Mouse (Mus musculus) CH12.LX (cell line): ENCODE data around the gene Ganab. TPM values are rescaled to one million over a fixed set of nuclear protein-coding genes. Genes with fewer than 3 reads are reported as not detected.

Experiments used
- DNase-seq: peaks from one replicate; pipeline ENCODE4 v3.0.0-alpha.2; 2013; ENCODE audit errors: extremely low read depth
- H3K27ac ChIP-seq: 2 replicates; pipeline ENCODE4 v1.5.1; 2012; ENCODE audit warnings: low read depth, mild to moderate bottlenecking, control low read depth, moderate library complexity; ENCODE audit not compliant: insufficient read depth
- H3K27me3 ChIP-seq: replicated peaks from 2 replicates; pipeline ENCODE3; 2012; ENCODE audit warnings: inconsistent platforms
- H3K36me3 ChIP-seq, 2 experiments: replicated peaks in 1 of 2; 2 replicates each; pipeline versions ENCODE3 to v1.6.1; 2012; ENCODE audit warnings: inconsistent platforms in 1 of 2, low read length in 1 of 2, mild to moderate bottlenecking in 1 of 2, mixed read lengths in 1 of 2, moderate library complexity in 1 of 2; ENCODE audit not compliant: control insufficient read depth in 1 of 2, insufficient read depth in 1 of 2
- H3K4me1 ChIP-seq, 2 experiments: 2 replicates each; pipeline ENCODE4 v1.6.1; 2012; ENCODE audit warnings: inconsistent platforms in 1 of 2, moderate library complexity in 1 of 2; ENCODE audit not compliant: insufficient read depth in 2 of 2, control insufficient read depth in 1 of 2
- H3K4me2 ChIP-seq: 2 replicates; pipeline ENCODE4 v1.6.1; 2012; ENCODE audit warnings: low read depth, mild to moderate bottlenecking, control low read depth; ENCODE audit not compliant: poor library complexity, insufficient read depth, severe bottlenecking
- H3K4me3 ChIP-seq, 3 experiments: fragments of 150-350 bp in 1 of 3; sonication (generic) in 1 of 3; replicated peaks in 1 of 3; 2 replicates each; pipeline versions ENCODE3 to v1.5.1; 2011 to 2012; ENCODE audit warnings: low read depth in 2 of 3, low read length in 2 of 3, mild to moderate bottlenecking in 2 of 3, moderate library complexity in 2 of 3, control low read depth in 1 of 3, improper control_type of control experiment in 1 of 3, inconsistent platforms in 1 of 3, mixed read lengths in 1 of 3; ENCODE audit not compliant: poor library complexity in 1 of 3
- H3K79me2 ChIP-seq: replicated peaks from 2 replicates; pipeline ENCODE4 v1.6.1; 2012; ENCODE audit warnings: mild to moderate bottlenecking, moderate library complexity; ENCODE audit not compliant: control insufficient read depth, poor library complexity, insufficient read depth, severe bottlenecking; ENCODE audit errors: extremely low read depth
- H3K9ac ChIP-seq: 2 replicates; pipeline ENCODE4 v1.6.1; 2012; ENCODE audit warnings: low read depth, mild to moderate bottlenecking, control low read depth, moderate library complexity; ENCODE audit not compliant: insufficient read depth
- H3K9me3 ChIP-seq: replicated peaks from 2 replicates; pipeline ENCODE3; 2012; ENCODE audit warnings: low read length, inconsistent platforms, mixed read lengths
- BHLHE40 ChIP-seq: IDR thresholded peaks from 2 replicates; pipeline ENCODE4 v1.6.1; 2011; ENCODE audit warnings: mild to moderate bottlenecking, low read depth, low read length, improper control_type of control experiment
- CHD1 ChIP-seq: IDR thresholded peaks from 2 replicates; pipeline ENCODE4 v1.6.1; 2012; ENCODE audit warnings: low read depth, low read length, improper control_type of control experiment, inconsistent platforms
- CTCF ChIP-seq, 2 experiments: IDR thresholded peaks in 1 of 2; conservative IDR thresholded peaks in 1 of 2; 2 replicates each; pipeline ENCODE4 v1.5.1; 2011 to 2012; ENCODE audit warnings: low read depth in 2 of 2, low read length in 2 of 2, improper control_type of control experiment in 1 of 2, inconsistent platforms in 1 of 2, mild to moderate bottlenecking in 1 of 2, moderate library complexity in 1 of 2
- ELF1 ChIP-seq: IDR thresholded peaks from 2 replicates; pipeline ENCODE4 v1.6.1; 2014; ENCODE audit warnings: low read depth, mild to moderate bottlenecking, inconsistent platforms, low read length, improper control_type of control experiment
- EP300 ChIP-seq: IDR thresholded peaks from 2 replicates; pipeline ENCODE4 v1.6.1; 2011; ENCODE audit warnings: low read length, improper control_type of control experiment
- ETS1 ChIP-seq: conservative IDR thresholded peaks from 2 replicates; pipeline ENCODE4 v1.6.1; 2012; ENCODE audit warnings: low read depth, mild to moderate bottlenecking, inconsistent platforms, low read length, improper control_type of control experiment, moderate library complexity
- HCFC1 ChIP-seq: IDR thresholded peaks from 2 replicates; pipeline ENCODE4 v1.6.1; 2012; ENCODE audit warnings: low read depth, mild to moderate bottlenecking, inconsistent platforms, low read length, improper control_type of control experiment
- IRF4 ChIP-seq: IDR thresholded peaks from 2 replicates; pipeline ENCODE4 v1.6.1; 2014; ENCODE audit warnings: low read depth, mild to moderate bottlenecking, inconsistent platforms, low read length, improper control_type of control experiment
- JUN ChIP-seq: IDR thresholded peaks from 2 replicates; pipeline ENCODE4 v1.6.1; 2011; ENCODE audit warnings: low read depth, mild to moderate bottlenecking, low read length, improper control_type of control experiment, moderate library complexity; ENCODE audit not compliant: insufficient read depth
- JUND ChIP-seq: conservative IDR thresholded peaks from 2 replicates; pipeline ENCODE4 v1.6.1; 2011; ENCODE audit warnings: low read depth, low read length, improper control_type of control experiment
- MAFK ChIP-seq: IDR thresholded peaks from 2 replicates; pipeline ENCODE4 v1.6.1; 2011; ENCODE audit warnings: low read length, improper control_type of control experiment; ENCODE audit not compliant: insufficient replicate concordance
- MAX ChIP-seq: IDR thresholded peaks from 2 replicates; pipeline ENCODE4 v1.6.1; 2011; ENCODE audit warnings: low read length, improper control_type of control experiment
- MAZ ChIP-seq: IDR thresholded peaks from 2 replicates; pipeline ENCODE4 v1.6.1; 2012; ENCODE audit warnings: low read depth, mild to moderate bottlenecking, inconsistent platforms, low read length, improper control_type of control experiment, moderate library complexity
- MEF2A ChIP-seq: IDR thresholded peaks from 2 replicates; pipeline ENCODE4 v1.6.1; 2014; ENCODE audit warnings: low read depth, mild to moderate bottlenecking, inconsistent platforms, low read length, improper control_type of control experiment, borderline replicate concordance
- MXI1 ChIP-seq: IDR thresholded peaks from 2 replicates; pipeline ENCODE4 v1.6.1; 2011; ENCODE audit warnings: mild to moderate bottlenecking, low read depth, low read length, improper control_type of control experiment
- NRF1 ChIP-seq: IDR thresholded peaks from 2 replicates; pipeline ENCODE4 v1.6.1; 2014; ENCODE audit warnings: low read depth, mild to moderate bottlenecking, inconsistent platforms, low read length, improper control_type of control experiment, moderate library complexity
- POLR2A ChIP-seq: IDR thresholded peaks from 2 replicates; pipeline ENCODE4 v1.6.1; 2011; ENCODE audit warnings: low read depth, mild to moderate bottlenecking, improper control_type of control experiment, low read length
- POLR2AphosphoS2 ChIP-seq: IDR thresholded peaks from 2 replicates; pipeline ENCODE4 v1.6.1; 2011; ENCODE audit warnings: low read depth, low read length, improper control_type of control experiment
- RCOR1 ChIP-seq: conservative IDR thresholded peaks from 2 replicates; pipeline ENCODE4 v1.6.1; 2012; ENCODE audit warnings: low read depth, mild to moderate bottlenecking, inconsistent platforms, low read length, improper control_type of control experiment
- SMC3 ChIP-seq: IDR thresholded peaks from 2 replicates; pipeline ENCODE4 v1.6.1; 2011; ENCODE audit warnings: low read depth, low read length, improper control_type of control experiment
- TBP ChIP-seq: conservative IDR thresholded peaks from 2 replicates; pipeline ENCODE4 v1.6.1; 2011; ENCODE audit warnings: low read depth, low read length, improper control_type of control experiment
- TCF12 ChIP-seq: IDR thresholded peaks from 2 replicates; pipeline ENCODE4 v1.6.1; 2014; ENCODE audit warnings: low read depth, mild to moderate bottlenecking, inconsistent platforms, low read length, improper control_type of control experiment
- UBTF ChIP-seq: IDR thresholded peaks from 2 replicates; pipeline ENCODE4 v1.6.1; 2012; ENCODE audit warnings: low read depth, mild to moderate bottlenecking, inconsistent platforms, low read length, improper control_type of control experiment, moderate library complexity
- USF2 ChIP-seq: conservative IDR thresholded peaks from 2 replicates; pipeline ENCODE4 v1.6.1; 2011; ENCODE audit warnings: low read depth, low read length, improper control_type of control experiment
- ZKSCAN1 ChIP-seq: IDR thresholded peaks from 2 replicates; pipeline ENCODE4 v1.6.1; 2012; ENCODE audit warnings: low read depth, inconsistent platforms, low read length, improper control_type of control experiment, borderline replicate concordance
- ZMIZ1 ChIP-seq: IDR thresholded peaks from 2 replicates; pipeline ENCODE4 v1.6.1; 2012; ENCODE audit warnings: low read depth, mild to moderate bottlenecking, inconsistent platforms, low read length, improper control_type of control experiment
- ZNF384 ChIP-seq: IDR thresholded peaks from 2 replicates; pipeline ENCODE4 v1.6.1; 2012; ENCODE audit warnings: low read depth, low read length, improper control_type of control experiment, inconsistent platforms
- dilution Hi-C: fragments of 300-500 bp; cut with MboI; formaldehyde crosslinking; loops from 2 replicates; pipeline ENCODE4 v1.14.3; 2020; ENCODE audit warnings: low sequenced_read_pairs; ENCODE audit not compliant: extremely low pct_unique_long_range_greater_than_20kb, extremely low pct_ligation_motif_present
- in situ Hi-C: fragments of 300-500 bp; cut with MboI; formaldehyde crosslinking; loops from 3 replicates; pipeline ENCODE4 v1.14.3; 2019; ENCODE audit warnings: low sequenced_read_pairs, low pct_ligation_motif_present, low pct_unique_long_range_greater_than_20kb, mixed read lengths
- polyA plus RNA-seq: library from polyadenylated mRNA; unstranded; fragments of >175 nt; gene quantifications from 2 replicates; pipeline ENCODE4 v1.2.1, GENCODE M21; 2012; ENCODE audit warnings: low read depth; ENCODE audit not compliant: insufficient read length
- total RNA-seq, 2 experiments: library from RNA; depleted of rRNA; stranded (reverse); fragments of 300-350 nt in 1 of 2; fragments of >200 nt in 1 of 2; gene quantifications; 2 replicates each; pipeline ENCODE4 v1.2.3; 2012 to 2014

Ganab gene
- total and polyA plus RNA-seq, 3 experiments = 97.0 to 169 (median 143) TPM

GRCm38 (mm10) chr19:8903412-8903811 lies 5.5 kb downstream of the Ganab start:
- peaks cover 18 to 34% of the 10 kb centered on the region in 2 experiments for H3K4me1 ChIP-seq
- H3K36me3 ChIP-seq = peaks cover 51 to 76% of the 10 kb centered on the region in 2 experiments
- H3K79me2 ChIP-seq = peaks cover 57% of the 10 kb centered on the region
- no peaks in the 10 kb centered on the region for H3K9me3 ChIP-seq
- H3K4me2 ChIP-seq = no peak overlapping the region
- H3K9ac ChIP-seq = no peak overlapping the region
- TF ChIP-seq ELF1 = no peak
- no peak for TF ChIP-seq CHD1
- no peak for TF ChIP-seq POLR2A
- TF ChIP-seq JUN = peak; percentile 92
- TF ChIP-seq USF2 = no peak
- no peak for TF ChIP-seq UBTF
- TF ChIP-seq NRF1 = no peak
- peak; percentile 38; the same call in 1 of the 2 replicates for TF ChIP-seq ETS1
- TF ChIP-seq MEF2A = peak; percentile 89
- no peak for TF ChIP-seq ZNF384
- no peak for TF ChIP-seq HCFC1
- peak; percentile 82 for TF ChIP-seq JUND
- TF ChIP-seq EP300 = peak; percentile 82
- no peak for TF ChIP-seq ZKSCAN1
- TF ChIP-seq MXI1 = no peak
- no peak for TF ChIP-seq TCF12
- TF ChIP-seq ZMIZ1 = no peak
- no peak for TF ChIP-seq MAFK
- peak; percentile 82 for TF ChIP-seq IRF4
- no peak for TF ChIP-seq MAX
- no peak for TF ChIP-seq TBP
- TF ChIP-seq MAZ = no peak
- no peak for TF ChIP-seq BHLHE40
- TF ChIP-seq, all 38 proteins: peak for 6
- H3K27me3 ChIP-seq = no peaks in the 10 kb centered on the region
- no peak for DNase-seq
- dilution Hi-C loops (no loop called here), in situ Hi-C loops (no loop called here)
- H3K27ac ChIP-seq = peak overlapping the region; percentile 18
- H3K4me3 ChIP-seq = no peak overlapping the region

- Histone ChIP-seq H3K4me3 (no peak overlapping the region), H3K79me2 (peaks cover 10% of the 10 kb centered on the region; the same call in 1 of the 2 replicates), H3K27ac (no peak overlapping the region), H3K4me1 (no peaks in the 10 kb centered on the region), H3K27me3 (no peaks in the 10 kb centered on the region), H3K4me2 (no peak overlapping the region), H3K36me3 (peaks cover 88 to 97% of the 10 kb centered on the region in 2 experiments), H3K9ac (no peak overlapping the region), H3K9me3 (no peaks in the 10 kb centered on the region)
- no peak for DNase-seq
- TF ChIP-seq POLR2AphosphoS2 = no peak
- no peak for TF ChIP-seq MXI1
- TF ChIP-seq MAX = no peak
- TF ChIP-seq SMC3 = no peak
- TF ChIP-seq RCOR1 = no peak
- no peak for TF ChIP-seq ETS1
- TF ChIP-seq ZNF384 = no peak
- no peak for TF ChIP-seq ELF1
- TF ChIP-seq CTCF (conservative IDR thresholded peaks at IDR 0.05 in 1 of 2, IDR thresholded peaks at IDR 0.05 in 1 of 2; ENCODE audit: low read depth in 2 of 2, low read length in 2 of 2) = no peak
- dilution Hi-C loops = no loop called here
- in situ Hi-C loops = no loop called here
These were observed 10.7 kb downstream of the Ganab start for GRCm38 (mm10) chr19:8908531-8908930.
